Mouse (Mus musculus) kidney, adult 2 months (tissue): Measurements from ENCODE around the gene Hivep2.

Source experiments
- CTCF ChIP-seq: fragments of 200-500 bp; conservative IDR thresholded peaks from 2 replicates; pipeline ENCODE4 v1.5.1; 2011; ENCODE audit warnings: low read depth, mild to moderate bottlenecking, control low read depth, low read length, moderate library complexity, mixed read lengths; ENCODE audit not compliant: insufficient read depth, insufficient read length
- POLR2A ChIP-seq: fragments of 200-500 bp; IDR thresholded peaks from one replicate; pipeline ENCODE4 v1.6.1; 2011; ENCODE audit warnings: low read depth, low read length, control low read depth

DNA sequence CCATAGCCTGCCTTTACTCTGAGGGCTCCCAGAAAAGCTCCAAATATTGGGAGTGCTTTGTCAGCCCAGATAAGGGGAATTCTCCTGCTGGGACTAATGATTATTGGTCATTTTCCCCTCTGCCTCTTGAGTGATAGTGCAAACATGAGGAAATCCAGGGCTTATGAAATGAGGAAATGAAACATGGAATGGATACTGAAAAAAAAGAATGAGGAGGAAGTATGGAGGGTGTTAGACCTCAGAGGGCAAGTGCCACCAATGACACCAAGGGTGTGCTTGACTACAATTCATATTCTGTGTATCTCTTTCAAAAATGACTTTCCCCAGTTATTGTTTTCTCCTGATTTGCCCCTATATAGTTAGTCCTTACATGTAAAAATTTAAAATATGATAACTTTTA lies 167.1 kb downstream of the Hivep2 start:
- no peak for TF ChIP-seq POLR2A
- TF ChIP-seq CTCF: no peak
